Mouse (Mus musculus): ENCODE measurements around the gene Uhrf1bp1l. TPM values are rescaled to one million over a fixed set of nuclear protein-coding genes. Genes with fewer than 3 reads are reported as not detected.

Uhrf1bp1l gene
- polyA plus RNA-seq, 1 experiment = 8.7 TPM

GRCm38 (mm10) chr10:89755231-89755630, 10.4 kb downstream of the Uhrf1bp1l start:
- TF ChIP-seq POLR2A (IDR thresholded peaks at IDR 0.05; ENCODE audit: low read depth, low read length) (no peak), CTCF (IDR thresholded peaks at IDR 0.05; ENCODE audit: extremely low read depth, insufficient read depth, insufficient read length, insufficient replicate concordance) (no peak)
- 86% methylated on average over 4 of the region's 4 CpGs for WGBS
- Histone ChIP-seq H3K4me3 (ENCODE audit: extremely low read depth, insufficient read depth, insufficient read length) (no peak overlapping the region), H3K27ac (ENCODE audit: insufficient read depth, low read length) (no peak overlapping the region), H3K36me3 (ENCODE audit: control insufficient read depth, insufficient read depth, low read length) (peaks cover 4% of the 10 kb centered on the region; the same call in 1 of the 2 replicates), H3K4me1 (ENCODE audit: control insufficient read depth, insufficient read depth, insufficient read length) (no peaks in the 10 kb centered on the region), H3K27me3 (ENCODE audit: control insufficient read depth, insufficient read depth, low read length) (no peaks in the 10 kb centered on the region)
- DNase-seq (ENCODE audit: low read depth in 1 of 2, low spot score in 2 of 2) = no peak

GRCm38 (mm10) chr10:89760772-89761171, 16.0 kb downstream of the Uhrf1bp1l start:
- H3K4me3 ChIP-seq (ENCODE audit: extremely low read depth, insufficient read depth, insufficient read length) = no peak overlapping the region
- H3K27ac ChIP-seq (ENCODE audit: insufficient read depth, low read length) = no peak overlapping the region
- H3K4me1 ChIP-seq (ENCODE audit: control insufficient read depth, insufficient read depth, insufficient read length) = peaks cover 4% of the 10 kb centered on the region
- TF ChIP-seq CTCF (IDR thresholded peaks at IDR 0.05; ENCODE audit: extremely low read depth, insufficient read depth, insufficient read length, insufficient replicate concordance) = no peak
- TF ChIP-seq POLR2A (IDR thresholded peaks at IDR 0.05; ENCODE audit: low read depth, low read length) = no peak
- H3K27me3 ChIP-seq (ENCODE audit: control insufficient read depth, insufficient read depth, low read length) = no peaks in the 10 kb centered on the region
- peaks cover 4% of the 10 kb centered on the region; the same call in 1 of the 2 replicates for H3K36me3 ChIP-seq (ENCODE audit: control insufficient read depth, insufficient read depth, low read length)
- DNase-seq (ENCODE audit: low read depth in 1 of 2, low spot score in 2 of 2) = no peak
- 91% methylated on average over 5 of the region's 5 CpGs for WGBS

GRCm38 (mm10) chr10:89764457-89765121, 19.8 kb downstream of the Uhrf1bp1l start:
- peaks cover 4% of the 10 kb centered on the region for H3K4me1 ChIP-seq (ENCODE audit: control insufficient read depth, insufficient read depth, insufficient read length)
- no peak overlapping the region for H3K27ac ChIP-seq (ENCODE audit: insufficient read depth, low read length)
- H3K4me3 ChIP-seq (ENCODE audit: extremely low read depth, insufficient read depth, insufficient read length) = no peak overlapping the region
- WGBS = 45% methylated on average over 9 of the region's 9 CpGs
- H3K36me3 ChIP-seq (ENCODE audit: control insufficient read depth, insufficient read depth, low read length) = no peaks in the 10 kb centered on the region
- no peaks in the 10 kb centered on the region for H3K27me3 ChIP-seq (ENCODE audit: control insufficient read depth, insufficient read depth, low read length)
- TF ChIP-seq CTCF (IDR thresholded peaks at IDR 0.05; ENCODE audit: extremely low read depth, insufficient read depth, insufficient read length, insufficient replicate concordance) (no peak), POLR2A (IDR thresholded peaks at IDR 0.05; ENCODE audit: low read depth, low read length) (no peak)
- DNase-seq (ENCODE audit: low read depth in 1 of 2, low spot score in 2 of 2) = no peak

- no peak for DNase-seq (ENCODE audit: low read depth in 1 of 2, low spot score in 2 of 2)
- no peaks in the 10 kb centered on the region for H3K36me3 ChIP-seq (ENCODE audit: control insufficient read depth, insufficient read depth, low read length)
- WGBS = 76% methylated on average over 11 of the region's 11 CpGs
- TF ChIP-seq CTCF (IDR thresholded peaks at IDR 0.05; ENCODE audit: extremely low read depth, insufficient read depth, insufficient read length, insufficient replicate concordance) (no peak), POLR2A (IDR thresholded peaks at IDR 0.05; ENCODE audit: low read depth, low read length) (no peak)
- peaks cover 4% of the 10 kb centered on the region for H3K4me1 ChIP-seq (ENCODE audit: control insufficient read depth, insufficient read depth, insufficient read length)
- H3K4me3 ChIP-seq (ENCODE audit: extremely low read depth, insufficient read depth, insufficient read length) = no peak overlapping the region
- 0 out of 2 replicates have a peak overlapping the region, but pooled peaks have one; percentile 25 for H3K27ac ChIP-seq (ENCODE audit: insufficient read depth, low read length)
- no peaks in the 10 kb centered on the region for H3K27me3 ChIP-seq (ENCODE audit: control insufficient read depth, insufficient read depth, low read length)
Measured at GRCm38 (mm10) chr10:89765790-89766714, 21.3 kb downstream of the Uhrf1bp1l start.

- H3K4me3 ChIP-seq (ENCODE audit: extremely low read depth, insufficient read depth, insufficient read length) = no peak overlapping the region
- TF ChIP-seq POLR2A (IDR thresholded peaks at IDR 0.05; ENCODE audit: low read depth, low read length) (no peak), CTCF (IDR thresholded peaks at IDR 0.05; ENCODE audit: extremely low read depth, insufficient read depth, insufficient read length, insufficient replicate concordance) (no peak)
- no peaks in the 10 kb centered on the region for H3K36me3 ChIP-seq (ENCODE audit: control insufficient read depth, insufficient read depth, low read length)
- DNase-seq (ENCODE audit: low read depth in 1 of 2, low spot score in 2 of 2) = no peak
- no peaks in the 10 kb centered on the region for H3K27me3 ChIP-seq (ENCODE audit: control insufficient read depth, insufficient read depth, low read length)
- H3K4me1 ChIP-seq (ENCODE audit: control insufficient read depth, insufficient read depth, insufficient read length) = peaks cover 4% of the 10 kb centered on the region
- H3K27ac ChIP-seq (ENCODE audit: insufficient read depth, low read length) = no peak overlapping the region
- 89% methylated on average over 7 of the region's 7 CpGs for WGBS
Measured at GRCm38 (mm10) chr10:89768352-89769020, 23.7 kb downstream of the Uhrf1bp1l start.

- TF ChIP-seq CTCF (IDR thresholded peaks at IDR 0.05; ENCODE audit: extremely low read depth, insufficient read depth, insufficient read length, insufficient replicate concordance) (no peak), POLR2A (IDR thresholded peaks at IDR 0.05; ENCODE audit: low read depth, low read length) (no peak)
- no peak overlapping the region for H3K27ac ChIP-seq (ENCODE audit: insufficient read depth, low read length)
- no peaks in the 10 kb centered on the region for H3K27me3 ChIP-seq (ENCODE audit: control insufficient read depth, insufficient read depth, low read length)
- no peaks in the 10 kb centered on the region for H3K36me3 ChIP-seq (ENCODE audit: control insufficient read depth, insufficient read depth, low read length)
- H3K4me3 ChIP-seq (ENCODE audit: extremely low read depth, insufficient read depth, insufficient read length) = no peak overlapping the region
- 89% methylated on average over 4 of the region's 4 CpGs for WGBS
- DNase-seq (ENCODE audit: low read depth in 1 of 2, low spot score in 2 of 2) = no peak
- peaks cover 3% of the 10 kb centered on the region for H3K4me1 ChIP-seq (ENCODE audit: control insufficient read depth, insufficient read depth, insufficient read length)
Measured at GRCm38 (mm10) chr10:89769096-89769495, 24.3 kb downstream of the Uhrf1bp1l start.
